Mouse (Mus musculus) G1E (cell line): ENCODE measurements around the gene Glyr1. TPM values are rescaled to one million over a fixed set of nuclear protein-coding genes. Genes with fewer than 3 reads are reported as not detected.

Experiments
- ATAC-seq: 2 replicates; pipeline ENCODE4 v1.8.0; 2016; ENCODE audit warnings: mild to moderate bottlenecking; ENCODE audit not compliant: insufficient number of reproducible peaks, poor library complexity, low FRiP score, severe bottlenecking; ENCODE audit errors: extremely low read depth
- DNase-seq: peaks from one replicate; pipeline ENCODE4 v3.0.0; 2012; ENCODE audit warnings: low spot score
- H3K27me3 ChIP-seq: 2 replicates; pipeline ENCODE4 v1.6.1; 2012; ENCODE audit warnings: mild to moderate bottlenecking, low read length, inconsistent platforms; ENCODE audit not compliant: insufficient read depth
- H3K36me3 ChIP-seq: replicated peaks from 2 replicates; pipeline ENCODE3; 2012; ENCODE audit warnings: mild to moderate bottlenecking, inconsistent platforms
- H3K4me1 ChIP-seq: 2 replicates; pipeline ENCODE4 v1.6.1; 2012; ENCODE audit warnings: low read depth, low read length, inconsistent platforms, mixed read lengths; ENCODE audit not compliant: insufficient read depth
- H3K4me3 ChIP-seq: 2 replicates; pipeline ENCODE4 v1.5.1; 2012; ENCODE audit warnings: low read depth, mild to moderate bottlenecking, inconsistent platforms, low read length, moderate library complexity, mixed read lengths
- H3K9me3 ChIP-seq: replicated peaks from 2 replicates; pipeline ENCODE4 v1.6.1; 2012; ENCODE audit warnings: inconsistent platforms
- CTCF ChIP-seq: IDR thresholded peaks from 2 replicates; pipeline ENCODE4 v1.5.1; 2012; ENCODE audit warnings: low read depth, low read length, inconsistent platforms, mixed read lengths
- GATA1 ChIP-seq: IDR thresholded peaks from 2 replicates; pipeline ENCODE4 v1.6.1; 2012; ENCODE audit warnings: borderline replicate concordance, low read length, inconsistent platforms, mixed read lengths
- GATA2 ChIP-seq: IDR thresholded peaks from 2 replicates; pipeline ENCODE4 v1.6.1; 2012; ENCODE audit warnings: low read depth, low read length, inconsistent platforms, borderline replicate concordance
- POLR2AphosphoS5 ChIP-seq: IDR thresholded peaks from 2 replicates; pipeline ENCODE4 v1.6.1; 2012; ENCODE audit warnings: low read depth, low read length, inconsistent platforms; ENCODE audit not compliant: insufficient replicate concordance
- TAL1 ChIP-seq: conservative IDR thresholded peaks from 2 replicates; pipeline ENCODE4 v1.6.1; 2012; ENCODE audit warnings: low read depth, low read length, inconsistent platforms, mixed read lengths
- polyA plus RNA-seq: library from polyadenylated mRNA; stranded (reverse); fragments of >175 nt; gene quantifications from 2 replicates; pipeline ENCODE4 v1.2.3, GENCODE M21; 2012
- total RNA-seq, 2 experiments: library from RNA; stranded (forward) in 1 of 2; stranded (reverse) in 1 of 2; fragments of 200-1000 nt in 1 of 2; fragments of >200 nt in 1 of 2; fragmentation: Nextera tagmentation in 1 of 2; gene quantifications; 2 replicates each; pipeline ENCODE4 v1.2.3; 2014 to 2017

Glyr1 gene
- total and polyA plus RNA-seq, 3 experiments, result 25.9 to 118 (median 79.1) TPM

- ATAC-seq, result no peak
- Histone ChIP-seq H3K9me3 (no peaks in the 10 kb centered on the region), H3K36me3 (peaks cover 72% of the 10 kb centered on the region), H3K4me3 (no peak overlapping the region), H3K4me1 (peaks cover 33% of the 10 kb centered on the region), H3K27me3 (no peaks in the 10 kb centered on the region)
- TF ChIP-seq CTCF (no peak), GATA1 (no peak), POLR2AphosphoS5 (no peak), GATA2 (no peak)
- DNase-seq, result no peak
Observed at GRCm38 (mm10) chr16:5045322-5045721, 4.3 kb downstream of the Glyr1 start.

DNA sequence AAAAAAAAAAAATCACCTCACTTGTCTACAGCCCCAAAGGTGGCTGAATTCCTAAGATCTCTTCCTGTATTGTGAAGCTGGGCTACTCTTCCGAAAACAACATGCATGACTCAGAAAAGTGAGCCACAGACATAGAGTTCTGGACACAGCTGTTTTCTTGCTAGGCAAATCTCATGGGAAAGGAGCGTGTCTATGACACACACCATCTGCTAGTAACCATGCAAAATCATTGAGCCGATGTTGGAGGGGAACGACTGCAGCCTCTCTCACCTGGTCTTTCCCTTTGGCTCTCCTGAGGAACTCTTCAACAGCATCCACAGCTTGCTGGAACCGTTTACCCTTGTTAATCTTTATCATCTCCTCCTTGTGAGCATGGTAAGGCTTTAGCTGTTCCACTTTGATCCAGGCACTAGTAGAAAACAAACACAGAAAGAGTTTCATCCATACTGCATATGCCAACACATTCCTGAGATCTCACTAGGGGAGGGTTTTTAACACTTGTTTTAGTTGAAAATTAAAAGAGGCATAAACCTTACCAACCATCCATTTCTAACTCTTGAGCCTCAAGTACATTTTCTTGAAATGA, 12.9 kb downstream of the Glyr1 start:
- Histone ChIP-seq H3K9me3 (no peaks in the 10 kb centered on the region), H3K4me1 (peaks cover 13% of the 10 kb centered on the region), H3K4me3 (no peak overlapping the region), H3K27me3 (no peaks in the 10 kb centered on the region), H3K36me3 (peaks cover 98% of the 10 kb centered on the region)
- no peak for DNase-seq
- no peak for TF ChIP-seq GATA2
- TF ChIP-seq TAL1, result no peak
- TF ChIP-seq CTCF, result no peak
- TF ChIP-seq GATA1, result no peak
- no peak for TF ChIP-seq POLR2AphosphoS5
- no peak for ATAC-seq

GRCm38 (mm10) chr16:5035591-5035990, 14.1 kb downstream of the Glyr1 start:
- ATAC-seq, result no peak
- Histone ChIP-seq H3K9me3 (no peaks in the 10 kb centered on the region), H3K4me1 (peaks cover 13% of the 10 kb centered on the region), H3K27me3 (no peaks in the 10 kb centered on the region), H3K36me3 (peaks cover 98% of the 10 kb centered on the region), H3K4me3 (no peak overlapping the region)
- DNase-seq, result no peak
- TF ChIP-seq GATA1, result no peak
- TF ChIP-seq CTCF, result no peak

DNA sequence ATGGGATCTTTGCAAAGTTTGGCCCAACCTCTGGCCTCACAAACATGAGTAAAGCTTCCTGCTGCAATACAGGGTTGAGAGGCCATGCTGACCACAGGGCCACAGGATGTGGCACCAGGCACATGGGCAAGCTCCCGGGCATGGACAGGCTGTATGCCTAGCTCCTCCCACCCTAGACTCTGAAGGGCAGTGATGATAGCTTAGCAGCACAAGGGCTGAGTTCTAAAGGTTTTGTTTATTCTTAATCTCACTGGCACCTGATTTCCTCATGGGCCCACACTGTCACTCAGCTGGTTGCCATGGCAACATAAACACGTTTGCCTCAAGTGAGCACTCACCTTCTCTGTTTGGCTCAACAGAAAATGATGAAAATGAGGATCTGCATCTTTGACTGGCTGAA, 19.8 kb downstream of the Glyr1 start:
- no peaks in the 10 kb centered on the region for H3K27me3 ChIP-seq
- DNase-seq (no peak), ATAC-seq (no peak)
- H3K4me3 ChIP-seq, result no peak overlapping the region
- TF ChIP-seq GATA1, result no peak
- TF ChIP-seq POLR2AphosphoS5, result no peak
- no peak for TF ChIP-seq TAL1
- TF ChIP-seq GATA2, result no peak
- TF ChIP-seq CTCF, result no peak
- no peaks in the 10 kb centered on the region for H3K9me3 ChIP-seq
- H3K4me1 ChIP-seq, result 0 out of 2 replicates have a peak, but pooled peaks cover under 1% of the 10 kb centered on the region
- H3K36me3 ChIP-seq, result peaks cover 99% of the 10 kb centered on the region

DNA sequence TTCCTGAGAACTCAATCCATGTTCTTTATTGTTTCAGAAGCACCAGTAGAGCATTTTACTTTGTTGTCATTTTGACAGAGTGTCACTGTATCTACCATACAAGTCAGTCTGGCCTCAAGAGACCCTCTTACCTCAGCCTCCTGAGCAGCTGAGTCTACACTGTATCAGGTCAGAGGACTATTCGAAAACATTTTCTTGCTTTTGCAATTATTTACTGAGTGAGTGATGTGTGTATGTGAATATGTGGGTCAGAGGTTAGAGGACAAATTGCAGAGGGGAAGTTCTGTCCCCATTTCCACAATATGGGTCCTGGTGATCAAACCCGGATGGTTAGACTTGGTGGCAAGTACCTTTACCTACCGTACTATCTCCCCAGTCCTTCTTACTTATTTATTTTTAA, 25.6 kb downstream of the Glyr1 start:
- TF ChIP-seq TAL1 (no peak), GATA1 (no peak), POLR2AphosphoS5 (no peak), CTCF (no peak), GATA2 (no peak)
- peaks cover 97% of the 10 kb centered on the region for H3K36me3 ChIP-seq
- DNase-seq (no peak), ATAC-seq (no peak)
- H3K4me3 ChIP-seq, result no peak overlapping the region
- no peaks in the 10 kb centered on the region for H3K27me3 ChIP-seq
- no peaks in the 10 kb centered on the region for H3K9me3 ChIP-seq
- no peaks in the 10 kb centered on the region for H3K4me1 ChIP-seq

- Histone ChIP-seq H3K27me3 (no peaks in the 10 kb centered on the region), H3K4me1 (peaks cover 46% of the 10 kb centered on the region), H3K36me3 (peaks cover 75% of the 10 kb centered on the region), H3K4me3 (no peak overlapping the region), H3K9me3 (no peaks in the 10 kb centered on the region)
- no peak for DNase-seq
- no peak for ATAC-seq
- no peak for TF ChIP-seq CTCF
- TF ChIP-seq GATA2, result no peak
- TF ChIP-seq TAL1, result no peak
- no peak for TF ChIP-seq GATA1
- no peak for TF ChIP-seq POLR2AphosphoS5
Observed at GRCm38 (mm10) chr16:5014578-5014977, 35.1 kb downstream of the Glyr1 start.
